Comparison of ENCODE assay signal across 8 mouse cellular contexts in genomic region chr9:111271056-111271433, GRCm38 (mm10). TPM values are rescaled to one million over a fixed set of nuclear protein-coding genes. Genes with fewer than 3 reads are reported as not detected.
DNase-seq lines count a peak whose midpoint lies in the region; ATAC-seq and TF ChIP-seq lines count a peak whose summit lies in the region.

No protein-coding gene starts in this region.

- peaks cover 36% of the 10 kb centered on the region for H3K4me1 ChIP-seq in lung, embryonic 15.5 days
- H3K4me1 ChIP-seq in cortical plate, adult 2 months (ENCODE audit: control insufficient read depth, insufficient read depth, low read length) = peaks cover 6% of the 10 kb centered on the region
- H3K4me1 ChIP-seq in hindbrain, embryonic 16.5 days (ENCODE audit: control insufficient read depth, insufficient read depth, low read depth, low read length) = peaks cover 39% of the 10 kb centered on the region
- peaks cover 43% of the 10 kb centered on the region for H3K4me1 ChIP-seq in midbrain, embryonic 15.5 days

- under 1% methylated on average over 32 of the region's 32 CpGs for WGBS in lung, embryonic 15.5 days
- under 1% methylated on average over 32 of the region's 32 CpGs for WGBS in hindbrain, embryonic 16.5 days
- WGBS in midbrain, embryonic 15.5 days = under 1% methylated on average over 32 of the region's 32 CpGs

- H3K4me3 ChIP-seq in lung, embryonic 15.5 days = peak overlapping the region; percentile 79
- H3K4me3 ChIP-seq in cortical plate, adult 2 months (ENCODE audit: insufficient read depth, low read length) = peak overlapping the region; percentile 76
- peak overlapping the region; percentile 79 for H3K4me3 ChIP-seq in hindbrain, embryonic 16.5 days (ENCODE audit: low read length)
- peak overlapping the region; percentile 96 for H3K4me3 ChIP-seq in midbrain, embryonic 15.5 days

- peak; percentile 46 for ATAC-seq in lung, embryonic 15.5 days (ENCODE audit: borderline replicate concordance, extremely low read depth, low FRiP score, low TSS enrichment)
- ATAC-seq in hindbrain, embryonic 16.5 days = peak; percentile 82
- ATAC-seq in midbrain, embryonic 15.5 days (replicated peaks) = peak; percentile 89

- H3K27me3 ChIP-seq in lung, embryonic 15.5 days = no peaks in the 10 kb centered on the region
- no peaks in the 10 kb centered on the region for H3K27me3 ChIP-seq in hindbrain, embryonic 16.5 days (replicated peaks; ENCODE audit: control insufficient read depth, insufficient read depth, low read length)
- H3K27me3 ChIP-seq in midbrain, embryonic 15.5 days (replicated peaks) = no peaks in the 10 kb centered on the region

- no peaks in the 10 kb centered on the region for H3K9me3 ChIP-seq in lung, embryonic 15.5 days
- no peaks in the 10 kb centered on the region for H3K9me3 ChIP-seq in hindbrain, embryonic 16.5 days (ENCODE audit: control insufficient read depth, low read length)
- no peaks in the 10 kb centered on the region for H3K9me3 ChIP-seq in midbrain, embryonic 15.5 days

- no peak for DNase-seq in lung, postnatal 25 days (ENCODE audit: low spot score)
- no peak for DNase-seq in layer of hippocampus, adult 11-12 months (ENCODE audit: low spot score)
- no peak for DNase-seq in spleen, postnatal 14 days (ENCODE audit: low spot score in 2 of 2)
- DNase-seq in adrenal gland, postnatal 10 days = no peak

- peak overlapping the region; percentile 64 for H3K4me2 ChIP-seq in lung, embryonic 15.5 days
- H3K4me2 ChIP-seq in hindbrain, embryonic 16.5 days (ENCODE audit: low read length) = peak overlapping the region; percentile 65
- H3K4me2 ChIP-seq in midbrain, embryonic 15.5 days = peak overlapping the region; percentile 59

- peak overlapping the region; percentile 81 for H3K9ac ChIP-seq in lung, embryonic 15.5 days
- peak overlapping the region; percentile 74 for H3K9ac ChIP-seq in hindbrain, embryonic 16.5 days (ENCODE audit: low read depth, low read length)
- peak overlapping the region; percentile 74 for H3K9ac ChIP-seq in midbrain, embryonic 15.5 days

- TF ChIP-seq CTCF in cortical plate, adult 2 months (IDR thresholded peaks at IDR 0.05; ENCODE audit: extremely low read depth, insufficient read depth, low read length) = no peak

- TF ChIP-seq POLR2A in cortical plate, adult 2 months (IDR thresholded peaks at IDR 0.05; ENCODE audit: extremely low read depth, insufficient read depth, low read length) = no peak

- H3K27ac ChIP-seq in lung, embryonic 15.5 days = peak overlapping the region; percentile 95
- peak overlapping the region; percentile 2; the same call in 1 of the 2 replicates for H3K27ac ChIP-seq in cortical plate, adult 2 months (ENCODE audit: insufficient read depth, low read length)
- H3K27ac ChIP-seq in hindbrain, embryonic 16.5 days (ENCODE audit: low read depth, low read length) = peak overlapping the region; percentile 96
- peak overlapping the region; percentile 98 for H3K27ac ChIP-seq in midbrain, embryonic 15.5 days

- peaks cover 21% of the 10 kb centered on the region for H3K36me3 ChIP-seq in lung, embryonic 15.5 days
- peaks cover 5% of the 10 kb centered on the region for H3K36me3 ChIP-seq in hindbrain, embryonic 16.5 days (ENCODE audit: control insufficient read depth, insufficient read depth, low read length)
- H3K36me3 ChIP-seq in midbrain, embryonic 15.5 days (replicated peaks) = peaks cover under 1% of the 10 kb centered on the region; the same call in 1 of the 2 replicates

RNA-seq across cellular contexts. Expression of gene Mlh1, which starts 0.5 kb away (rescaled TPM):
- 37.8 and 38.8 TPM in 2 replicates for polyA plus RNA-seq in lung, embryonic 15.5 days (2015; fragmentation: Nextera tagmentation; extraction: Ambion mirVana)
- polyA plus RNA-seq in cortical plate, adult 2 months (2012; rRNA removed) = 28.4 and 37.9 TPM in 2 replicates
- polyA plus RNA-seq in hindbrain, embryonic 16.5 days (2015; fragmentation: Nextera tagmentation; extraction: Ambion mirVana) = 25.5 and 29.2 TPM in 2 replicates
- polyA plus RNA-seq in midbrain, embryonic 15.5 days (2015; fragmentation: Nextera tagmentation; extraction: Ambion mirVana) = 25.7 and 31.3 TPM in 2 replicates
- 10 to 100 TPM; 16.3 to 29.2 TPM for total RNA-seq in adrenal gland, postnatal 10 days (2021)

RNA-seq across cellular contexts. Expression of gene Epm2aip1, which starts 0.7 kb away (rescaled TPM):
- 22.4 and 24.6 TPM in 2 replicates for polyA plus RNA-seq in lung, embryonic 15.5 days (2015; fragmentation: Nextera tagmentation; extraction: Ambion mirVana)
- 41.1 and 42.6 TPM in 2 replicates for polyA plus RNA-seq in cortical plate, adult 2 months (2012; rRNA removed)
- polyA plus RNA-seq in hindbrain, embryonic 16.5 days (2015; fragmentation: Nextera tagmentation; extraction: Ambion mirVana) = 46.2 and 60.4 TPM in 2 replicates
- polyA plus RNA-seq in midbrain, embryonic 15.5 days (2015; fragmentation: Nextera tagmentation; extraction: Ambion mirVana) = 60.4 and 68.6 TPM in 2 replicates
- total RNA-seq in adrenal gland, postnatal 10 days (2021) = 10 to 100 TPM; 32.8 to 40.6 TPM

RNA-seq across cellular contexts. Expression of gene Trank1, which starts 40.5 kb away (rescaled TPM):
- 0.07 and 0.26 TPM in 2 replicates for polyA plus RNA-seq in lung, embryonic 15.5 days (2015; fragmentation: Nextera tagmentation; extraction: Ambion mirVana)
- 383 and 430 TPM in 2 replicates for polyA plus RNA-seq in cortical plate, adult 2 months (2012; rRNA removed)
- polyA plus RNA-seq in hindbrain, embryonic 16.5 days (2015; fragmentation: Nextera tagmentation; extraction: Ambion mirVana) = 11.6 TPM in 2 replicates
- 13.9 and 15.8 TPM in 2 replicates for polyA plus RNA-seq in midbrain, embryonic 15.5 days (2015; fragmentation: Nextera tagmentation; extraction: Ambion mirVana)
- 10 to 100 TPM; 44.7 to 51.7 TPM for total RNA-seq in adrenal gland, postnatal 10 days (2021)

Comparison
In these comparisons a context has a peak if more than half of its experiments do, and no peak if none do; other contexts are left out.
1. H3K27ac ChIP-seq: peak in every context shown above with its lines; median percentile 98 in midbrain, embryonic 15.5 days; 96 in hindbrain, embryonic 16.5 days; 95 in lung, embryonic 15.5 days; 2 in cortical plate, adult 2 months.
2. RNA of gene Trank1, which starts 40.5 kb away (polyA plus RNA-seq): 383 to 430 TPM in cortical plate, adult 2 months; 13.9 to 15.8 TPM in midbrain, embryonic 15.5 days, 11.6 TPM in hindbrain, embryonic 16.5 days and 0.07 to 0.26 TPM in lung, embryonic 15.5 days; every median in the first group is over 10 times any median in the second.
3. Peak in every context shown above with its lines, with median percentiles within 50 percentile points of each other: ATAC-seq, H3K4me2 ChIP-seq, H3K4me3 ChIP-seq and H3K9ac ChIP-seq.